Mouse (Mus musculus) thymus, adult 18-20 months (tissue): Measurements from ENCODE around the gene Rgs8.

ENCODE experiments used
- DNase-seq, 2 experiments: peaks; one replicate each; pipeline ENCODE4 v3.0.0; 2022; ENCODE audit warnings: mixed read lengths in 2 of 2

The Rgs8 gene

DNA sequence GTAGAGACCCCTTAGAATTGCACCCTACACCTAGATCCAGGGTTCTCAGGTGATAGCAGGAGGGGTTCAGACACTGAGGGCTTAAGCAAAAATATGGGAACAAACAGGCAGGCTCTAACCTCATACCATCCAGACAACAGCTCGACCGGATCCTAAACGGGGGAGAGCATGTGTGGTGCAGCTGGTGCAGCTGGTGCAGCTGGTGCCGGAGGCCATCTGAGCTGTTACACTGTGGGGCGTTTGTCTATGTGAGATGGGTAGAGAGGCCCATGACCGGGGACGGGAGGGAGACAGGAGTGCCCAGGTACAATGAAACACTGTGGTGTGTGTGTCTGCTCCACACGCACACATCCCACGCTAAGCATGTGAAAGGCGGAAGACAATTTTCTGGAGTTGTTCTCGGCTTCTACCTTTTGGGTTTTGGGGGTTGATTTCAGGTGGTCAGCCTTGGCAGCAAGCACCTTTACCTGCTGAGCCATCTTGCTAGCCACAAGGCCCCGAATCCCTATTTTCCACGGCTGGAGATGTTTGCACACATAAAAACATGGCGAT is 93.4 kb downstream of the Rgs8 start:
- DNase-seq = no peak

GRCm38 (mm10) chr1:153746728-153747127 is 93.9 kb downstream of the Rgs8 start:
- DNase-seq = no peak

GRCm38 (mm10) chr1:153747861-153748530 is 95.2 kb downstream of the Rgs8 start:
- no peak for DNase-seq

DNA sequence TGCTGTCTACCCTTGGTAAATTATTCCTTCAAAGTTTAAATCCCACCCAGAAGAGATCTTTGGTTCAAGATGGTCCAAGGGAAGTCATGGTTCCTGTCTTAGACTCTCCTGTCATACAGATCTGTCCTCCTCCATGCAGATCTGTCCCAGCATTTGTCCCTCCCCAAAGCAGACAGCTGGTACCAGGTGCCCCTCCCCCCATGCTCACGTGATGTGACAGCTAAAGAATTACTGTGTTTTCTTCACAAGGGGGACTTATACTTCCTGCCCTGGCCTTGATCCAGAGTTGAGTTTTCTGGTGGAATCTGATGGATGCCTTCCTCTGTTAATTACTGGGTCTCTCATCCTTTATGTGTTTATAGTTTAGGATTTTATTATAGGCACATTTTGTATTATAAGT is 95.7 kb downstream of the Rgs8 start:
- peak; percentile 48 to 71 for DNase-seq

DNA sequence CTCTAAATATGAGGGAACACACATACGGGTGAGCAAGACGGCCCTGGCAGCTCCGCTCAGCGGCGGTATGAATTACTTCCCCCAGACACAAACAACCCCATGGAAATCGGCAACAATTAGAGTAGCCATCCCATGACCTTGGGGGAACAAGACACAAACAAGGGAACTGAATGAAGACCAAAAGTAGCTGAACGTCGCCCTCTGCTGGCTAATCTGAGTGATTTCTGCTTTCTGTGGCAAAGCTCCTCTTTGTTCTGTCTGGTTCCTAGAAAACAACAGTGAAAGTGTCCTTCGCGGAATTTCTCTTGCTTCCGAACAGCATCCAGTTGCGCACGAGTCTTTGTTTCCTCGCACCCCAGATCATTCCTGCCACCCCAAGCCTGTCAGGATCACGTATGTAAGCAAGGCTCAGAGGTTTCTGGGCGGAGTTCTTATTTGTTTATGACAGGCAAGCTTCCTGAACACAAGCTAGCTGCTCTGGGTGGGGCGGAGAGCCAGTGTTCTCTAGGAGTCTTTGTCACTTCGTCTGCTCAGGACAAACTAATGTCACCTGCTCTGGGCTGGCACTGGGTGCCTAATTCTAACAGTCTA is 96.5 kb downstream of the Rgs8 start, which contains the start of gene Rnasel:
TSS of gene Rnasel (plus strand) at position 216 of the 591 bp plus-strand sequence.
- peak in 1 of 2 experiments; percentile 55 for DNase-seq
